Mouse (Mus musculus): ENCODE measurements at regions not wholly inside any gene's neighbourhood (a gene's known extent, or its start where the extent isn't known, plus 50 kb on each side); places are given as distances from the start of the nearest gene placed in this dataset.
A peak's percentile ranks its signal among the peaks of the same experiment; 100 is the strongest.

GRCm38 (mm10) chr3:60270463-60270862 is 188.8 kb downstream of the Sucnr1 start:
- Histone ChIP-seq H3K4me3 (replicated peaks) (no peak overlapping the region), H3K4me1 (no peaks in the 10 kb centered on the region), H3K9me3 (replicated peaks) (no peaks in the 10 kb centered on the region), H3K36me3 (no peaks in the 10 kb centered on the region), H3K9ac (no peak overlapping the region), H3K4me2 (no peak overlapping the region), H3K27me3 (no peaks in the 10 kb centered on the region), H3K27ac (no peak overlapping the region)
- WGBS = 29% methylated on average over 1 of the region's 1 CpGs
- peak; percentile 52; the same call in 1 of the 2 replicates for ATAC-seq (replicated peaks; ENCODE audit: low FRiP score)

- Histone ChIP-seq H3K9ac (no peak overlapping the region), H3K4me1 (no peaks in the 10 kb centered on the region), H3K27ac (no peak overlapping the region), H3K4me3 (replicated peaks) (no peak overlapping the region), H3K36me3 (no peaks in the 10 kb centered on the region), H3K4me2 (no peak overlapping the region), H3K27me3 (no peaks in the 10 kb centered on the region), H3K9me3 (replicated peaks) (no peaks in the 10 kb centered on the region)
- WGBS = 37% methylated on average over 1 of the region's 1 CpGs
- ATAC-seq (replicated peaks; ENCODE audit: low FRiP score) = 0 out of 2 replicates have a peak, but pooled peaks have one; percentile 22
Measured at GRCm38 (mm10) chr3:60273744-60274143, 192.1 kb downstream of the Sucnr1 start.

GRCm38 (mm10) chr3:60275249-60275838 is 193.7 kb downstream of the Sucnr1 start:
- Histone ChIP-seq H3K36me3 (no peaks in the 10 kb centered on the region), H3K4me2 (no peak overlapping the region), H3K9me3 (replicated peaks) (no peaks in the 10 kb centered on the region), H3K27ac (no peak overlapping the region), H3K4me1 (no peaks in the 10 kb centered on the region), H3K27me3 (no peaks in the 10 kb centered on the region), H3K9ac (no peak overlapping the region), H3K4me3 (replicated peaks) (no peak overlapping the region)
- no peak for ATAC-seq (replicated peaks; ENCODE audit: low FRiP score)
- WGBS = 78% methylated on average over 6 of the region's 6 CpGs

- Histone ChIP-seq H3K36me3 (no peaks in the 10 kb centered on the region), H3K4me2 (no peak overlapping the region), H3K4me1 (no peaks in the 10 kb centered on the region), H3K4me3 (replicated peaks) (no peak overlapping the region), H3K27ac (no peak overlapping the region), H3K27me3 (no peaks in the 10 kb centered on the region), H3K9ac (no peak overlapping the region), H3K9me3 (replicated peaks) (no peaks in the 10 kb centered on the region)
- ATAC-seq (replicated peaks; ENCODE audit: low FRiP score) = no peak
- WGBS = 62% methylated on average over 1 of the region's 1 CpGs
Measured at GRCm38 (mm10) chr3:60277791-60278190, 194.8 kb upstream of the Mbnl1 start.

GRCm38 (mm10) chr3:60281229-60281628 is 191.4 kb upstream of the Mbnl1 start:
- H3K4me3 ChIP-seq (replicated peaks) = no peak overlapping the region
- no peaks in the 10 kb centered on the region for H3K9me3 ChIP-seq (replicated peaks)
- no peaks in the 10 kb centered on the region for H3K36me3 ChIP-seq
- H3K9ac ChIP-seq = no peak overlapping the region
- H3K27ac ChIP-seq = no peak overlapping the region
- ATAC-seq (replicated peaks; ENCODE audit: low FRiP score) = no peak
- H3K27me3 ChIP-seq = no peaks in the 10 kb centered on the region
- H3K4me2 ChIP-seq = no peak overlapping the region
- H3K4me1 ChIP-seq = no peaks in the 10 kb centered on the region

- H3K9me3 ChIP-seq (replicated peaks) = no peaks in the 10 kb centered on the region
- no peak overlapping the region for H3K9ac ChIP-seq
- no peak for ATAC-seq (replicated peaks; ENCODE audit: low FRiP score)
- H3K36me3 ChIP-seq = no peaks in the 10 kb centered on the region
- WGBS = 71% methylated on average over 3 of the region's 3 CpGs
- no peak overlapping the region for H3K4me3 ChIP-seq (replicated peaks)
- no peaks in the 10 kb centered on the region for H3K4me1 ChIP-seq
- no peaks in the 10 kb centered on the region for H3K27me3 ChIP-seq
- H3K27ac ChIP-seq = no peak overlapping the region
- no peak overlapping the region for H3K4me2 ChIP-seq
Measured at GRCm38 (mm10) chr3:60281959-60282495, 190.6 kb upstream of the Mbnl1 start.

- H3K4me3 ChIP-seq (replicated peaks) = no peak overlapping the region
- no peak overlapping the region for H3K27ac ChIP-seq
- no peaks in the 10 kb centered on the region for H3K36me3 ChIP-seq
- WGBS = 85% methylated on average over 2 of the region's 2 CpGs
- no peaks in the 10 kb centered on the region for H3K27me3 ChIP-seq
- no peaks in the 10 kb centered on the region for H3K4me1 ChIP-seq
- H3K4me2 ChIP-seq = no peak overlapping the region
- no peaks in the 10 kb centered on the region for H3K9me3 ChIP-seq (replicated peaks)
- no peak overlapping the region for H3K9ac ChIP-seq
- no peak for ATAC-seq (replicated peaks; ENCODE audit: low FRiP score)
Measured at GRCm38 (mm10) chr3:60292142-60292541, 180.5 kb upstream of the Mbnl1 start.

GRCm38 (mm10) chr3:60292940-60293339 is 179.7 kb upstream of the Mbnl1 start:
- no peaks in the 10 kb centered on the region for H3K36me3 ChIP-seq
- no peak overlapping the region for H3K9ac ChIP-seq
- ATAC-seq (replicated peaks; ENCODE audit: low FRiP score) = no peak
- H3K27ac ChIP-seq = no peak overlapping the region
- no peaks in the 10 kb centered on the region for H3K4me1 ChIP-seq
- no peaks in the 10 kb centered on the region for H3K27me3 ChIP-seq
- WGBS = 82% methylated on average over 2 of the region's 2 CpGs
- no peak overlapping the region for H3K4me2 ChIP-seq
- no peaks in the 10 kb centered on the region for H3K9me3 ChIP-seq (replicated peaks)
- no peak overlapping the region for H3K4me3 ChIP-seq (replicated peaks)

GRCm38 (mm10) chr3:60305399-60305798 is 167.2 kb upstream of the Mbnl1 start:
- no peaks in the 10 kb centered on the region for H3K9me3 ChIP-seq (replicated peaks)
- H3K36me3 ChIP-seq = no peaks in the 10 kb centered on the region
- no peak overlapping the region for H3K27ac ChIP-seq
- ATAC-seq (replicated peaks; ENCODE audit: low FRiP score) = no peak
- H3K4me1 ChIP-seq = no peaks in the 10 kb centered on the region
- no peaks in the 10 kb centered on the region for H3K27me3 ChIP-seq
- WGBS = 90% methylated on average over 3 of the region's 3 CpGs
- H3K4me3 ChIP-seq (replicated peaks) = no peak overlapping the region
- no peak overlapping the region for H3K9ac ChIP-seq
- no peak overlapping the region for H3K4me2 ChIP-seq

GRCm38 (mm10) chr3:60310402-60310801 is 162.2 kb upstream of the Mbnl1 start:
- 74% methylated on average over 3 of the region's 3 CpGs for WGBS
- no peak overlapping the region for H3K4me3 ChIP-seq (replicated peaks)
- H3K4me1 ChIP-seq = no peaks in the 10 kb centered on the region
- no peaks in the 10 kb centered on the region for H3K9me3 ChIP-seq (replicated peaks)
- H3K36me3 ChIP-seq = no peaks in the 10 kb centered on the region
- H3K9ac ChIP-seq = no peak overlapping the region
- H3K4me2 ChIP-seq = no peak overlapping the region
- no peak overlapping the region for H3K27ac ChIP-seq
- no peaks in the 10 kb centered on the region for H3K27me3 ChIP-seq
- no peak for ATAC-seq (replicated peaks; ENCODE audit: low FRiP score)

- no peak for ATAC-seq (replicated peaks; ENCODE audit: low FRiP score)
- Histone ChIP-seq H3K4me2 (no peak overlapping the region), H3K27ac (no peak overlapping the region), H3K4me3 (replicated peaks) (no peak overlapping the region), H3K4me1 (no peaks in the 10 kb centered on the region), H3K36me3 (no peaks in the 10 kb centered on the region), H3K9ac (no peak overlapping the region), H3K27me3 (no peaks in the 10 kb centered on the region), H3K9me3 (replicated peaks) (no peaks in the 10 kb centered on the region)
- WGBS = 61% methylated on average over 3 of the region's 3 CpGs
Measured at GRCm38 (mm10) chr3:60311178-60311577, 161.5 kb upstream of the Mbnl1 start.

GRCm38 (mm10) chr3:60320213-60320936 is 152.3 kb upstream of the Mbnl1 start:
- no peaks in the 10 kb centered on the region for H3K36me3 ChIP-seq
- no peak for ATAC-seq (replicated peaks; ENCODE audit: low FRiP score)
- H3K27ac ChIP-seq = no peak overlapping the region
- H3K9me3 ChIP-seq (replicated peaks) = no peaks in the 10 kb centered on the region
- no peaks in the 10 kb centered on the region for H3K4me1 ChIP-seq
- no peaks in the 10 kb centered on the region for H3K27me3 ChIP-seq
- H3K9ac ChIP-seq = no peak overlapping the region
- 53% methylated on average over 1 of the region's 1 CpGs for WGBS
- H3K4me3 ChIP-seq (replicated peaks) = no peak overlapping the region
- no peak overlapping the region for H3K4me2 ChIP-seq
